Comparison of ENCODE assay signal across 23 mouse cellular contexts in the genomic region with DNA sequence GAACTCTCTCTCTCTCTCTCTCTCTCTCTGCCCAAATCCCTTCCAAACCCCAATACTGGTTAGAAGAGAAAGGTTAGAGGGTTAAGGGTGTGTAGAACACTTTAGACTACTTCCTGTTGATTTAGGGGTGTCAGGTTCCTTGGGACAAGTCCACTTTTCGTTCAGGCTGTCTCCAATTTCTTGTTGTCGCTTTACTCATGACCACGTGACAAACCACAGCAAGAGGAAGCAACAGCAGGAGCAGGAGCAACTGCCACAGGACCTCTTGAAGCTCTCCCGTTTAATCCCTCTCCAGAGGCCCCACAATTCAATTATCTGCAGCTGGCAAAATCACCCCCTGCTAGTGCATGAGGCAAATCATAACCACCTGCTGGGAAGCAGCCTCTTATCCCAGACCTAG. TPM values are rescaled to one million over a fixed set of nuclear protein-coding genes. Genes with fewer than 3 reads are reported as not detected.
"Had no signal": no experiment of that assay in that cellular context is flagged by ENCODE, and none has a peak within 500 bp of the region (broad histone marks: within the 10 kb centered on the region; RNA-seq: fewer than 3 reads in every experiment).

No protein-coding gene starts in this region.

- H3K27me3 ChIP-seq: kidney, embryonic 15.5 days; limb, embryonic 15.5 days; liver, embryonic 12.5 days; neural tube, embryonic 15.5 days had no signal

- H3K9ac ChIP-seq: kidney, embryonic 15.5 days; limb, embryonic 15.5 days; liver, embryonic 12.5 days; lung, embryonic 14.5 days; neural tube, embryonic 15.5 days had no signal

- H3K27ac ChIP-seq: kidney, embryonic 15.5 days; limb, embryonic 15.5 days; liver, embryonic 12.5 days; midbrain, embryonic 10.5 days; neural tube, embryonic 15.5 days had no signal

- DNase-seq: kidney, postnatal 14 days; layer of hippocampus, postnatal 36 days; lung, embryonic 14.5 days; lung, postnatal 10 days; lung, postnatal 4 days; midbrain, embryonic 14.5 days; right cerebral cortex, postnatal 4 days; thymus, postnatal 36 days had no signal

- ATAC-seq: liver, embryonic 12.5 days had no signal

- H3K9me3 ChIP-seq: kidney, embryonic 15.5 days; limb, embryonic 15.5 days; liver, embryonic 12.5 days; midbrain, embryonic 10.5 days; neural tube, embryonic 15.5 days had no signal

- H3K4me2 ChIP-seq: kidney, embryonic 15.5 days; limb, embryonic 15.5 days; liver, embryonic 12.5 days; lung, embryonic 14.5 days; neural tube, embryonic 15.5 days had no signal

- H3K4me1 ChIP-seq: kidney, embryonic 15.5 days; limb, embryonic 15.5 days; liver, embryonic 12.5 days; midbrain, embryonic 10.5 days; neural tube, embryonic 15.5 days had no signal

- H3K4me3 ChIP-seq: kidney, embryonic 15.5 days; limb, embryonic 15.5 days; liver, embryonic 12.5 days; midbrain, embryonic 10.5 days; myocyte; neural tube, embryonic 15.5 days had no signal

RNA-seq across cellular contexts. Expression of gene Sgk2, which starts 45.5 kb away (rescaled TPM):
- total RNA-seq: megakaryocyte, adult 5-6 weeks had no signal
- polyA plus RNA-seq: limb, embryonic 11.5 days; lung, embryonic 14.5 days; midbrain, embryonic 10.5 days; myocyte; neural tube, embryonic 11.5 days had no signal

RNA-seq across cellular contexts. Expression of gene Gtsf1l, which starts 55.0 kb away (rescaled TPM):
- total RNA-seq: layer of hippocampus, adult 8-10 months; layer of hippocampus, postnatal 36 days; left cerebral cortex, adult 8-10 months; left cerebral cortex, postnatal 25 days; megakaryocyte, adult 5-6 weeks had no signal
- polyA plus RNA-seq: kidney, embryonic 15.5 days; large intestine, adult 2 months; limb, embryonic 11.5 days; limb, embryonic 15.5 days; liver, embryonic 12.5 days; lung, embryonic 14.5 days; midbrain, embryonic 10.5 days; midbrain, embryonic 14.5 days; myocyte; neural tube, embryonic 15.5 days; stomach, embryonic 16.5 days; thymus, postnatal 0 days had no signal
